Comparison of ENCODE assay signal across 1 mouse cellular context in the genomic region with DNA sequence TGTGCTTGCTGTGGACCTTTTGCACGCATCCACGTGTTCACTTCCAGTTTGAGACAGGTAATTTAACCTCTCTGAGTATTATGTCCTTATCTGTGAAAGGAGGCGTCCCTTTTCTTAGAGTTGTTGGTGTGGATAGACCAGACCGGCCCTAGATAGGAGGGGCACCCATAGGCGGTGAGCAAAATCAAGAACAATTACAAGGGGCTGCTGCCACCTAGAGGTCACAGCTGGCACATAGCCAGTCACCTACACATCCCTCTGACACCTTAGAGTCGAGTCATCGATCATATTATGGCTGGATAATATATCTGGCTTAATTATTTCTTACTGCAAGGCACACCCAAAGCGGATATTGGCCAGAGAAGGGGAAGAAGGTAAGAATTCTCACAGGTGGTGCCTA.
TF ChIP-seq lines count a peak whose summit lies in the region.

No protein-coding gene starts in this region.

TF ChIP-seq in CH12.LX, 34 proteins besides CTCF, POLR2A, EP300 and RAD21 (continued from another document):
- TF ChIP-seq USF1 (IDR thresholded peaks at IDR 0.05; ENCODE audit: low read depth, low read length), result no peak
- TF ChIP-seq MAX (IDR thresholded peaks at IDR 0.05; ENCODE audit: low read length), result peak; percentile 74; the same call in 1 of the 2 replicates
- no peak; the same call in 1 of the 2 replicates for TF ChIP-seq MEF2A (IDR thresholded peaks at IDR 0.05; ENCODE audit: borderline replicate concordance, low read depth, low read length)
